Mouse (Mus musculus) neural tube, embryonic 10.5 days (tissue): ENCODE data around the gene Nav2.

Experiments used
- DNase-seq: peaks from one replicate; pipeline ENCODE4 v3.0.0-alpha.2; 2017; ENCODE audit warnings: low spot score; ENCODE audit errors: extremely low spot score

Gene Nav2

GRCm38 (mm10) chr7:49506085-49506820 is 597.7 kb downstream of the Nav2 start:
- DNase-seq = no peak

GRCm38 (mm10) chr7:49507943-49508506 is 599.5 kb downstream of the Nav2 start:
- DNase-seq = no peak

- no peak for DNase-seq
These were observed 603.4 kb downstream of the Nav2 start for GRCm38 (mm10) chr7:49511820-49512453.

GRCm38 (mm10) chr7:49513763-49514437 is 605.4 kb downstream of the Nav2 start:
- DNase-seq = no peak

- no peak for DNase-seq
These were observed 606.5 kb downstream of the Nav2 start for GRCm38 (mm10) chr7:49515012-49515411.

GRCm38 (mm10) chr7:49520504-49520903 is 612.0 kb downstream of the Nav2 start:
- no peak for DNase-seq

- DNase-seq = no peak
These were observed 612.8 kb downstream of the Nav2 start for GRCm38 (mm10) chr7:49521349-49521748.

- DNase-seq = peak; percentile 37
These were observed 613.5 kb downstream of the Nav2 start for GRCm38 (mm10) chr7:49521976-49522375.

GRCm38 (mm10) chr7:49522411-49523114 is 614.0 kb downstream of the Nav2 start:
- peak; percentile 74 for DNase-seq

- no peak for DNase-seq
These were observed 614.6 kb downstream of the Nav2 start for GRCm38 (mm10) chr7:49523115-49523445.

GRCm38 (mm10) chr7:49523729-49524128 is 615.2 kb downstream of the Nav2 start:
- DNase-seq = peak; percentile 33

- no peak for DNase-seq
These were observed 617.0 kb downstream of the Nav2 start for GRCm38 (mm10) chr7:49525348-49526100.

GRCm38 (mm10) chr7:49526101-49526499 is 617.6 kb downstream of the Nav2 start:
- no peak for DNase-seq

GRCm38 (mm10) chr7:49527495-49527894 is 619.0 kb downstream of the Nav2 start:
- no peak for DNase-seq

- DNase-seq = no peak
These were observed 619.4 kb downstream of the Nav2 start for GRCm38 (mm10) chr7:49527925-49528324.

- DNase-seq = no peak
These were observed 621.0 kb downstream of the Nav2 start for GRCm38 (mm10) chr7:49529498-49529897.

GRCm38 (mm10) chr7:49533571-49533970 is 625.1 kb downstream of the Nav2 start:
- DNase-seq = no peak

GRCm38 (mm10) chr7:49534208-49534607 is 625.7 kb downstream of the Nav2 start:
- DNase-seq = no peak

- no peak for DNase-seq
These were observed 629.8 kb downstream of the Nav2 start for GRCm38 (mm10) chr7:49538360-49538759.

- no peak for DNase-seq
These were observed 631.7 kb downstream of the Nav2 start for GRCm38 (mm10) chr7:49540181-49540580.

GRCm38 (mm10) chr7:49542135-49542534 is 633.6 kb downstream of the Nav2 start:
- no peak for DNase-seq
